Mouse (Mus musculus) hindbrain, embryonic 16.5 days (tissue): ENCODE measurements around the gene Btbd16. TPM values are rescaled to one million over a fixed set of nuclear protein-coding genes. Genes with fewer than 3 reads are reported as not detected.

Experiments
- ATAC-seq: fragments of 200-750 bp; cut with Nextera tagmentation; 2 replicates; pipeline ENCODE4 v1.8.0; 2017; ENCODE audit warnings: moderate TSS enrichment, moderate library complexity
- H3K27ac ChIP-seq: fragments of 300-500 bp; sonication (generic); 2 replicates; pipeline ENCODE4 v1.5.1; 2014; ENCODE audit warnings: low read depth, mild to moderate bottlenecking, control low read depth, low read length, moderate library complexity
- H3K27me3 ChIP-seq: fragments of 300-500 bp; sonication (generic); replicated peaks from 2 replicates; pipeline ENCODE4 v1.6.1; 2014; ENCODE audit warnings: low read length; ENCODE audit not compliant: control insufficient read depth, insufficient read depth
- H3K36me3 ChIP-seq: fragments of 300-500 bp; sonication (generic); 2 replicates; pipeline ENCODE4 v1.6.1; 2014; ENCODE audit warnings: mild to moderate bottlenecking, low read length, moderate library complexity, mixed read lengths; ENCODE audit not compliant: control insufficient read depth, insufficient read depth
- H3K4me1 ChIP-seq: fragments of 300-500 bp; sonication (generic); 2 replicates; pipeline ENCODE4 v1.6.1; 2014; ENCODE audit warnings: low read depth, low read length; ENCODE audit not compliant: control insufficient read depth, insufficient read depth
- H3K4me2 ChIP-seq: fragments of 300-500 bp; sonication (generic); 2 replicates; pipeline ENCODE4 v1.6.1; 2014; ENCODE audit warnings: mild to moderate bottlenecking, low read length, control low read depth, moderate library complexity
- H3K4me3 ChIP-seq: fragments of 300-500 bp; sonication (generic); 2 replicates; pipeline ENCODE4 v1.5.1; 2014; ENCODE audit warnings: mild to moderate bottlenecking, low read length, control low read depth, moderate library complexity
- H3K9ac ChIP-seq: fragments of 300-500 bp; sonication (generic); 2 replicates; pipeline ENCODE4 v1.6.1; 2014; ENCODE audit warnings: low read depth, mild to moderate bottlenecking, control low read depth, low read length, moderate library complexity
- H3K9me3 ChIP-seq: fragments of 300-500 bp; sonication (generic); 2 replicates; pipeline ENCODE4 v1.6.1; 2014; ENCODE audit warnings: mild to moderate bottlenecking, low read length, moderate library complexity; ENCODE audit not compliant: control insufficient read depth
- WGBS: fragments of 180-500 bp; shearing (Covaris S2); extraction: QIAGEN DNeasy Blood & Tissue Kit; methylation state at CpG from one replicate; pipeline ENCODE4 v1.1.7; 2014; 5-methylcytosine and 5-hydroxymethylcytosine counted together
- polyA plus RNA-seq: library from polyadenylated mRNA; unstranded; fragments of >200 nt; fragmentation: Nextera tagmentation; extraction: Ambion mirVana; gene quantifications from 2 replicates; pipeline ENCODE4 v1.2.1, GENCODE M21; 2015

Gene Btbd16
- polyA plus RNA-seq, result not detected in 2 replicates

DNA sequence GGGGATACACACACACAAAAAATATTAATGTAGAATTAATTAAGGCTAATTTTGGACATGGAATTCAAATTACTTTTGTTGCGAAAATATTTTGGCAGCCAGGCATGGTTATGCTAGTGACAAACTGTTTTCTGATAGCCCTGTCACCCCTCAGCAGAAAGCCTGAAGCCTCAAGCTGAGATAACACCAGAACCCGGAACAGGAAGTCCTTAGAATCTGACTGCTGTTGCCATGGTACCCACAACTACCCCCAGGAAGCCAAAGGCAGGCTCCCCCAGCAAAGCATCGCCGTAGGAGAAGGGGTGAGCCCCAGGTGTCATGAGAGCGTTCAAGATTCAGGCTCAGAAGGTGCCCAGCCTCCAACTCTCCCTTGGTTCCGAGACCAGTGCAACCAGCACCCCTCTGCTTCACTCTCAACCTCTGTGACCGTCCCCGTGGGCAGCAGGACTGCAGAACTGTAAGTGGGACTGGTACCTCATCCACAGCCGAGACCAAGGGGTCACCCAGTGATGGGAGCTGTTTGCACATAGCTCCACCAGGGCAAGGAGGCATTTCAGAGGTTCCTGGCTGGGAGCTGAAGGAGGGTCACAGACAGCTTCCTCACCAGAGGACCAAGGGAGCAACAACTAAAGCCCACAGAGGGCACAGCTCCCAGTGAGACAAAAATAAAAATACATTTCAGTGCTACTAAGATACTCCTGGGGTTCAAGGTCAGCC, at the start of gene Btbd16:
TSS of gene Btbd16 (plus strand) at position 156 of the 717 bp plus-strand sequence.
- Histone ChIP-seq H3K4me2 (no peak within 1 kb of the TSS), H3K9ac (no peak within 1 kb of the TSS), H3K27me3 (no peaks in the 10 kb centered on the region), H3K27ac (no peak within 1 kb of the TSS), H3K4me3 (no peak within 1 kb of the TSS), H3K4me1 (no peaks in the 10 kb centered on the region; the same call in 1 of the 2 replicates), H3K36me3 (no peaks in the 10 kb centered on the region), H3K9me3 (no peaks in the 10 kb centered on the region)
- 56% methylated on average over 9 of the region's 9 CpGs for WGBS
- no peak for ATAC-seq

DNA sequence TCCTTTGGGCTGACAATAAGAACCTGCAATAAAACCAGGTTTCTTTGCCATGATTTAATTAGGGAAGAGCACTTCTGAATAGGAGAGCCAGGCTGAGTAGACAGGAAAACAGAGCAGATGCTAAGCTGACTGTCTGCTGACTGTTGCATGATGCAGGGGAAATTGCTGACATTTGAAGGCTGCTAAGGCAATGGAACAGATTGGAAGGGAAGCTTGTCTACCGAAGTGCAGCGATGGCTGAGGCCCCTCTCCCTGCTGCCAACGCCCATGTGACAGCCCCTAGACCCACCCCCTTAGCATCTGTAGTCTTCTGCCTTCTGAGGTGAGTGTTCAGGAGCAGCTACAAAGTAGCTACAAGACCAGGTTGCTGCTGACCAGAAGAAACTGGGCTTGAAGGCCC, 47.7 kb upstream of the Btbd16 start:
- Histone ChIP-seq H3K27ac (no peak overlapping the region), H3K9ac (no peak overlapping the region), H3K4me1 (no peaks in the 10 kb centered on the region), H3K9me3 (no peaks in the 10 kb centered on the region), H3K4me2 (no peak overlapping the region), H3K36me3 (peaks cover 16% of the 10 kb centered on the region), H3K4me3 (no peak overlapping the region), H3K27me3 (no peaks in the 10 kb centered on the region)
- no peak for ATAC-seq
- 72% methylated on average over 3 of the region's 3 CpGs for WGBS

DNA sequence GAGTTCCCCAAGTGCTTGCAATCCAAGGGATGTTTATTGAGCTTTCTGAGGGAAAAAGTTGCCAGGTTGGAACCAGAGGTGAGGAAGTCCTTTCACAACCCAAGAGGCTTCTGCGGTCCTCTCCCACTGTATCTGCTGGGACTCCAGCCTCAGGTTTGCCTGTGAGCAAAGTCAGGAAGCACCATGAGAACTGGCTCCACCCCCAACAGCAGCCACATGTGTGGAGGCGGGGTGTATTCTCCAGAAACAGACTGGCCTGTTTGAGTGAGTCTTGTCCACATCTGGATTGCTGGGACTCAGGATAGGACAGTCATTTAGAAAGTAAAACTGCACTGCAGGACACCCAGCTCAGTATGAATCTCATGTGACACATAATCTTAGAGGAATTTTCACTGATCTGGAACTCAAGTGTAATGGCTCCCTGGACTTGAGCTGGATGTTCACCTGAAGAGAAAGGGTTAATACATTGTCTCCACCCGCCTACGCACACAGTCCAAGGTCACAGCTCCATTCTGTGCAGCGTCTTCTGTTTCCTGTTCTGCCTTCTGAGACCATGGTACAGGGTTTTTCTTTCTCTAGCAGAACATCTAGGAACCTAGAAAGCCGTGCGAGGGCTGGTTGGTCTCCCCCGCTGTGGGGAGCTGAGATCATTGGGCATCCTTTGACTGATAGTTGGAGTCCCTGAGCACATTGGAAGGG, 47.0 kb upstream of the Btbd16 start:
- Histone ChIP-seq H3K27me3 (no peaks in the 10 kb centered on the region), H3K4me3 (no peak overlapping the region), H3K36me3 (peaks cover 16% of the 10 kb centered on the region), H3K4me1 (no peaks in the 10 kb centered on the region), H3K27ac (no peak overlapping the region), H3K9ac (no peak overlapping the region), H3K9me3 (no peaks in the 10 kb centered on the region), H3K4me2 (no peak overlapping the region)
- WGBS, result 60% methylated on average over 8 of the region's 8 CpGs
- no peak for ATAC-seq

DNA sequence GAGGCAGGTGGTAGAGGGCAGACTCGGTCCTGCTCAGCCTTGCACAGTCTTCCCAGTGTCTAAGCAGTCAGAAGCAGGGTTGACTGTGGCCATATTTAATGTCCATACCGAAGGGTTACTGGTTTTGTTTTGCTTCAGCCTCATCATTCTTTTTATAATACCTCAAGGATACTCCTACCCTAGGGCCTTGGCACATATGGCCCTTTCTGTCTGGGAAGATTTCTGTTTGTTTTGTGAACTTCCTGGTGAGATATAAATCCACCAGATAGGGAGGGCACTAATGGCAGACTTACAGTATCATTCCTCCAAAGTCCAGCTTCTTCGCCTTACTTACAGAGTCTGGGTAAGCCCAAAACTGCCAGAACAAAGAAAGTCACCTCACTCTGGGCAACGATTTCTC, 46.3 kb upstream of the Btbd16 start:
- Histone ChIP-seq H3K9ac (no peak overlapping the region), H3K27ac (no peak overlapping the region), H3K4me1 (peaks cover 5% of the 10 kb centered on the region), H3K9me3 (no peaks in the 10 kb centered on the region), H3K36me3 (peaks cover 16% of the 10 kb centered on the region), H3K4me2 (no peak overlapping the region), H3K27me3 (no peaks in the 10 kb centered on the region), H3K4me3 (no peak overlapping the region)
- WGBS, result 97% methylated on average over 4 of the region's 4 CpGs
- ATAC-seq, result no peak

DNA sequence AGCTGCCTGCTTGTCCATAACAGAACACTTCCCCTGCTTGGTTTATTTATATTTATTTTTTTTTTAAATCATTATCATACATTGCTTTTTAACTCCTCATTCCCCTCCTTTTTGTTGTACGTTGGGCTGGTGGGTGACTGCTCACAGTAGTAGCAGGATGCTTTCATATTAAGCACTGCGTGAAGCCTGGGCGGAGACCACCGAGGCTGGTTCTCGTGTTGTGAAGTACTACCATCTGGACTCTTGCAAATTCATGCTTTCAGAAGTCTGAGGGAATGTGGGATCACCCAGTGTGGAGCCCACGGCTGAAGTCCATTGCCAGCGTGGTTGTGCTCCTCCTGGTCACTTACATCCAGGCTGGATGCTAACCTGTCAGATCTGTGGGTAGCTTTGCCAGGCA, 42.1 kb upstream of the Btbd16 start:
- Histone ChIP-seq H3K4me3 (no peak overlapping the region), H3K9ac (no peak overlapping the region), H3K9me3 (no peaks in the 10 kb centered on the region), H3K4me1 (peaks cover 5% of the 10 kb centered on the region), H3K27me3 (no peaks in the 10 kb centered on the region), H3K36me3 (peaks cover 31% of the 10 kb centered on the region), H3K27ac (peak overlapping the region; percentile 21; the same call in 1 of the 2 replicates), H3K4me2 (no peak overlapping the region)
- no peak for ATAC-seq
- 53% methylated on average over 7 of the region's 7 CpGs for WGBS

DNA sequence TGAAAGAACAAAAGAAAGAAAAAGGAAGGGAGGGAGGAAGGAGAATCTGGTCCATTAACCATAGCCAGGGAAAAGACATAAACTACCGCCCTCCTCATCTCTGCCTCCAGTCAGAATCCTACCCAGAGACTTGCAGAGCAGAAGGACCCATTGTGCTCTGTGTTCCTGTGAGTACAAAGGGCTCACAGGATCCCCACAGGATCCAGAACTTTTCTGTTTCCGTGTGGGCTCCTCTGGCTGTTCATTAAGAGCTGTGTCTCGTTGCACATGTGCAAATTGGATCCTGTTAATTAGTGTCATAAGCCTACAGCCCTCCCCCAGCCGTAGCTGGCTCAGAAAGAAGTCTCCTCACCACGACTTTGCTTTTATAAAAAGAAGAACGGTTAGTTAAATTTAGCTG, 41.0 kb upstream of the Btbd16 start:
- peak overlapping the region; percentile 9 for H3K27ac ChIP-seq
- H3K4me1 ChIP-seq, result peaks cover 5% of the 10 kb centered on the region
- no peaks in the 10 kb centered on the region for H3K27me3 ChIP-seq
- no peak overlapping the region for H3K9ac ChIP-seq
- H3K36me3 ChIP-seq, result peaks cover 32% of the 10 kb centered on the region
- H3K9me3 ChIP-seq, result no peaks in the 10 kb centered on the region
- no peak overlapping the region for H3K4me3 ChIP-seq
- no peak overlapping the region for H3K4me2 ChIP-seq
- 36% methylated on average over 6 of the region's 6 CpGs for WGBS
- ATAC-seq, result no peak

DNA sequence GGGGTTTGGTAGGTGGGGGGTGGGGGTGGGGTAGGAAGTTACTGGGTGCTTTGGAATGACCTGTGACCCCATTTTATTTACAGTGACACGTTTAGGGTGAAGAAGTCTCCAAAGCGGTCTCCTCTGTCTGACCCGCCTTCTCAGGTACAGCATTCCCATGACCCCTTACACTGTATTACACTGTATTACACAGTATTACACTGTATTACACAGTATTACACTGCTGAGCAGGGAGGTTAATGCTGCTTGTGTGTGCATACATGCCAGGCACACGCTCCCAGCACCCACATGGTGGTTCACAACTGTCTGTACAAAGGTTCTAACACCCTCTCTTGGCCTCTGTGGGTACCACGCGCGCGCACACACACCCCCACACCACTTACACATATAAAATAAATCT, 40.4 kb upstream of the Btbd16 start:
- no peaks in the 10 kb centered on the region for H3K27me3 ChIP-seq

DNA sequence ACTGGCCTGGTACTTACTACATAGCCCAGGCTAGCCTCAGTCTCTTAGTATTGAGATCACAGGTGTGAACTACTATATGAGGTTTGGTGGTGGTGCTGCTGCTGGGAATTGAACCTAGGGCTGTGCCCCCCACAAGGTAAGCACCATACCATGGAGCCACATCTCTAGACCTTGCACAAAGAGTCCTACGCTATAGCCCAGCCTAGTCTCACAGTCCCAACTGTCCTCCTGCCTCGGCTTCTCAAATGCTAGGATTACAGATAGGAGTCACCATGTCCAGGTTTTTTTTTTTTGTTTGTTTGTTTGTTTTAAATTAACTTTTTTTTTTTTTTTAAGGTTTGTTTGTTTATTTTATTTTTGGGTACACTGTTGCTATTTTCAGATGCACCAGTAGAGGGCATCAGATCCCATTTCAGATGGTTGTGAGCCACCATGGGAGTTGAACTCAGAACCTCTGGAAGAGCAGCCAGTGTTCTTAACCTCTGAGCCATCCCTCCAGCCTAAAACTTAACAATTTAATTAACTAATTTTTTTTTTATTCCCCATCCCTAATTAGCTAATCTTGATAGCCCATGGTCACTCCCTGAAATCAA, 39.6 kb upstream of the Btbd16 start:
- Histone ChIP-seq H3K4me2 (no peak overlapping the region), H3K4me3 (no peak overlapping the region), H3K36me3 (peaks cover 29% of the 10 kb centered on the region), H3K9me3 (no peaks in the 10 kb centered on the region), H3K4me1 (peaks cover 5% of the 10 kb centered on the region), H3K27me3 (no peaks in the 10 kb centered on the region), H3K9ac (no peak overlapping the region), H3K27ac (no peak overlapping the region)
- 96% methylated on average over 2 of the region's 2 CpGs for WGBS
- no peak for ATAC-seq

More for the DNA sequence above, 40.4 kb upstream of the Btbd16 start:
- Histone ChIP-seq H3K4me2 (no peak overlapping the region), H3K4me1 (peaks cover 5% of the 10 kb centered on the region), H3K9me3 (no peaks in the 10 kb centered on the region), H3K9ac (no peak overlapping the region), H3K27ac (no peak overlapping the region; the same call in 1 of the 2 replicates), H3K36me3 (peaks cover 34% of the 10 kb centered on the region), H3K4me3 (no peak overlapping the region)
- peak; percentile 22; the same call in 1 of the 2 replicates for ATAC-seq
- WGBS, result 92% methylated on average over 8 of the region's 8 CpGs

DNA sequence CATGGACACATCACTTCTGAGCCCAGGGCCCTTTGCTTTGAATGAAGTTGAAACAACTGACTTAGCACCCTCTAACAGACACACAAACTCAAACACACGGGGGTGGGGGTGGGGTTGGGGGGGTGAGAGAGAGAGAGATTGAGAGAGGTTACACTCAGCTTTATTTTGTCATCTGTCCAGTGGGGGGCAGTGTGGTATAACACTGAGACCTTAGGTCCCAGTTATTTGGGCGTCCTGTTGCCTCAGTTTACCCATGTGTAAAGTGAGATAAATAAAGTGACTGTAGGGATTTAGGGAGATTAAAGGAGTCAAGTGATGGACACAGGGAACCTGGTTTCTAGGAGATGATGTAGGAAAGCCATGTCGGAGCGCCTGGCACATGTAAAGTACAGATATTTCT, 32.8 kb upstream of the Btbd16 start:
- Histone ChIP-seq H3K4me1 (no peaks in the 10 kb centered on the region), H3K9ac (no peak overlapping the region), H3K4me2 (no peak overlapping the region), H3K27ac (no peak overlapping the region), H3K4me3 (no peak overlapping the region), H3K36me3 (peaks cover 43% of the 10 kb centered on the region), H3K9me3 (no peaks in the 10 kb centered on the region), H3K27me3 (no peaks in the 10 kb centered on the region)
- WGBS, result 94% methylated on average over 4 of the region's 4 CpGs
- no peak for ATAC-seq
